Mouse (Mus musculus) brain, adult 2 months (tissue): ENCODE measurements around the gene D830030K20Rik.
"Not testable (repeated sequence)": the region's sequence is repeated elsewhere in the genome, so short reads cannot be mapped to it uniquely, and the experiment has no call there.

Experiments used
- DNase-seq: peaks from one replicate; pipeline ENCODE4 v3.0.0; 2011; ENCODE audit warnings: low read depth, low spot score

The D830030K20Rik gene

DNA sequence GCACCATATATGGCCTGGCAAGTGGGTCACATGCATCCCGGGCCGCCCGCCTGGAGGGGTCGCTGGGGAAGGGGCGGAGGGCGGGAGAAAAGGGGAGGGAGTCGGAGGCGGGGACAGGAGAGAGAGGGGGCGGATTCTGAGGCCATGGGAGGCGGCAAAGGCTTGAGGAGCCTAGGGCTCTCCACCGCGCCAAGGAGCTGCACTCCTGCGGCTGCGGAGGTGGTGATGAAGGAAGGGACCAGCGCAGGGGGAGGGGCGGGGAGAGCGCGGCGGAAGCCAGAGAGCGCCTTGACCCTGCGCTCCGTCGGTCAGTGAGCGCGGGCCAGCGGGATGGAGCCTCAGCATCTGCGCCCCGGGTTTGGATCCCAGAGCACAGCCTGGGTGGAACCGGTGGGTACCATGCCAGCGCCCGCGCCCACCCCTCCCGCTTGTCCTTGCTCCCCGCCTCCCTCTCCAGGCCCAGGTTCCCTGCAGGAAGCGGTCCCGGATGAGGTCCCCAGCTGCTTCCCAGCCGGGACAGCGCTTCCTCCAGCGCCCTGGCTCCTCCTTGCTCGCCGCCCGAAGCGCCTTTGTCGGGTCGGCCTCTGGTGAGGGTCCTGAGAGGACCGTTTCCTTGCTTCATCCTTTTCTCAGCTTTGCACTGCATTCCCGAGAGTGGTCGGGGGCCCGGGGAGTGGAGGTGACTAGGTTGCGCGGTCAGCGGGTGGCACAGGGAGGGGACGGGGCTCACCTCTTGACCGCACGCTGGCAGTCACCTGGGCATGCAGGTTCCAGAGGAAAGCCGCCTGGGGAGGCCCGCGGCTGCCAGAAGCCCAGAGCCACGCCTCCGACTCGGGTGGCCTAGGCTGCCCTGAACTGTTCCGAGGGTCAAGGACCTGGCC is at the start of gene D830030K20Rik:
Gene D830030K20Rik (plus strand): TSS at position 217 of the 881 bp plus-strand sequence.
- not testable (repeated sequence) for DNase-seq

DNA sequence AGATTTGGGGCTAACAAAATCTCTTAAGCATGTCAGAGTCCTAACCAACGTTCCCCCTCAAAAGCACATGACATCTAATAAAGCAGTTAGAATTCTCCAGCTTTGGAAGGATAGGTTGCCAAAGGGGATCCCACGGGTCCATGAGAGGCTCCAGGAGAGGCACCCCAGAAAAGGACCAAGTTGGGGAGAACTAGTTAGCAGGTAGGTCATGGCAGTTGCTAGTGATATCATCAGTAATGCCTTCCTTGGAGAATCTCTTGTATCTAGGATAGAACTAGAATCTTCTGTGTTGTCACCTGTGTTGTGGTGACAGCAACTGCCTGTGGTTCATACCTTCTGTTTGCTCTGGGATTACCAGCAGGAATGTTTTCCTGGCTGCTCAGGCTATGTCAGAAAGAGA is 20.3 kb upstream of the D830030K20Rik start, which contains the start of gene Gm5795:
Gene Gm5795 (plus strand): TSS at position 301 of the 400 bp plus-strand sequence.
- DNase-seq = not testable (repeated sequence)

DNA sequence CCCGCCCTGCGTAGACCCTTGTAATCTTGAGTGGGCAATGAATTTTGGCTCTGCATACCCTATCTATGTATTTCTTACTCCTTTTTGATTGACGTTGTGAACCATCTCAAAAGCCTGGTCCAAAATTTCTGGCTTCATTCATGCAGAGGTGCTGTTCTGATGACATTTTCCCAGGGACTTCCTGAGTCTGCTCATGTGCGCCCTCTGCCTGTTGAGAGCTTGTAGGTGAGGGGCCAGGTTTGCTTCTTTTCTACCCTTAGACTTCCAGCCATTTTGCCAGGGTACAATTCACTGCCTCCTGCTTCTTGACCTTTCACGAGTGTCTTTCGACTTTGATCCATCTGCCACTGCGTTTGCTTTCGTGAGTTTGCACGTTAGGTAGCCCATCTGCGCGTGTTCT is 1.1 kb downstream of the D830030K20Rik start:
- DNase-seq = peak; percentile 22

DNA sequence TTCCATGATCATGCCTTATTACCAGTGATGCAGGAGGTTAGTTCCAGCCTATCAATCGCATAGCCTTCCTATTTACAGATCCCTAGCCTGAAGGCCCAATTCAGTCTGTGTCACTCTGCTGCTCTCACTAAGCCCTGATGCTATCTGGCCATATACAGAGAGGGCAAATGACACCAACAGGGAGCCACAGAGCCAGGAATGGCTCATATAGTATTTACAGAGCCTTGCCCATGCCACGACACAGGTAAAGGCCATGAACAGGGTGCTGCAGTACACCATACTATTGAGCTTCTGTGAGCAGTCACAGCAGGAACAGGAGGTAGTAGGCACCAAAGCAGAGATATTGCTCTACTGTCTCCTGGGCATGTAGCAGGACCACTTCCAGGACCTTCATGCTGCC is 54.2 kb downstream of the D830030K20Rik start:
- DNase-seq = not testable (repeated sequence)
